Mouse (Mus musculus) liver, embryonic 14.5 days (tissue): ENCODE data around the gene Zfp212.

Experiments
- CTCF ChIP-seq: IDR thresholded peaks from 2 replicates; pipeline ENCODE4 v1.5.1; 2016; ENCODE audit warnings: antibody characterized with exemption, low read depth, control low read depth
- EP300 ChIP-seq: IDR thresholded peaks from 2 replicates; pipeline ENCODE4 v1.6.1; 2016; ENCODE audit warnings: antibody characterized with exemption, low read depth

DNA sequence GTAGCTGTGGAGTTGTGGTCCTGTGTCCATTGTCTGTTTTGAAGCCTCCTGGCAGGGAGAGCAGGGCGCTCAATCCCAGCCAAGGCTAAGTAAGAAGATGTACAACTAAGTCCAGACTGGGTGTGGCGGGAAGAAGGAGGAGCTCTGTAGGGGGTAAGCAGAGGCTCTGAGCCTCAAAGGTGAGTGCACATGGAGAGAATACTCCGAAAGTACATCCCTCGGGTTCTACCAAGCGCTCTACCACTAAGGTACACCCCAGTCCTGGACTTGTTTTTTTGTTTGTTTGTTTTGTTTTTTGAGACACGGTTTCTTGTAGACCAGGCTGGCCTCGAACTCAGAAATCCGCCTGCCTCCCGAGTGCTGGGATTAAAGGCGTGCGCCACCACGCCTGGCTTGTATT, 22.2 kb downstream of the Zfp212 start:
- TF ChIP-seq CTCF (no peak), EP300 (no peak)
